Mouse (Mus musculus) limb, embryonic 13.5 days (tissue): ENCODE measurements around the gene Gal3st3. TPM values are rescaled to one million over a fixed set of nuclear protein-coding genes. Genes with fewer than 3 reads are reported as not detected.
"Not testable (repeated sequence)": the region's sequence is repeated elsewhere in the genome, so short reads cannot be mapped to it uniquely, and the experiment has no call there.

Experiments
- ATAC-seq: fragments of 200-750 bp; cut with Nextera tagmentation; 2 replicates; pipeline ENCODE4 v1.8.0; 2017; ENCODE audit warnings: low read depth, moderate number of reproducible peaks, moderate TSS enrichment; ENCODE audit not compliant: low FRiP score
- H3K27ac ChIP-seq: fragments of 300-500 bp; sonication (generic); 2 replicates; pipeline ENCODE4 v1.5.1; 2015; ENCODE audit warnings: inconsistent platforms, mild to moderate bottlenecking, moderate library complexity
- H3K27me3 ChIP-seq: fragments of 300-500 bp; sonication (generic); 2 replicates; pipeline ENCODE4 v1.6.1; 2015; ENCODE audit warnings: mild to moderate bottlenecking, inconsistent platforms
- H3K36me3 ChIP-seq: fragments of 300-500 bp; sonication (generic); 2 replicates; pipeline ENCODE4 v1.6.1; 2015; ENCODE audit warnings: inconsistent platforms, mild to moderate bottlenecking, moderate library complexity
- H3K4me1 ChIP-seq: fragments of 300-500 bp; sonication (generic); 2 replicates; pipeline ENCODE4 v1.6.1; 2015; ENCODE audit warnings: inconsistent platforms
- H3K4me2 ChIP-seq: fragments of 300-500 bp; sonication (generic); replicated peaks from 2 replicates; pipeline ENCODE4 v1.6.1; 2015; ENCODE audit warnings: inconsistent platforms, mild to moderate bottlenecking, moderate library complexity
- H3K4me3 ChIP-seq: fragments of 300-500 bp; sonication (generic); 2 replicates; pipeline ENCODE4 v1.5.1; 2015; ENCODE audit warnings: moderate library complexity, mild to moderate bottlenecking, inconsistent platforms
- H3K9ac ChIP-seq: fragments of 300-500 bp; sonication (generic); 2 replicates; pipeline ENCODE4 v1.6.1; 2015; ENCODE audit warnings: mild to moderate bottlenecking, inconsistent platforms
- H3K9me3 ChIP-seq: fragments of 300-500 bp; sonication (generic); 2 replicates; pipeline ENCODE4 v1.6.1; 2016; ENCODE audit warnings: inconsistent platforms
- WGBS: fragments of 180-500 bp; shearing (Covaris S2); methylation state at CpG from one replicate; pipeline ENCODE4 v1.1.7; 2015; 5-methylcytosine and 5-hydroxymethylcytosine counted together
- polyA plus RNA-seq: library from polyadenylated mRNA; unstranded; fragments of >200 nt; fragmentation: Nextera tagmentation; extraction: Ambion mirVana; gene quantifications from 2 replicates; pipeline ENCODE4 v1.2.1, GENCODE M21; 2015

The Gal3st3 gene
- polyA plus RNA-seq, 1 experiment from 2014 or later = 9.7 TPM

GRCm38 (mm10) chr19:5313189-5313588 lies 15.1 kb downstream of the Gal3st3 start:
- Histone ChIP-seq H3K4me1 (no peaks in the 10 kb centered on the region), H3K9ac (no peak overlapping the region), H3K9me3 (peaks cover 8% of the 10 kb centered on the region), H3K4me3 (no peak overlapping the region), H3K27ac (no peak overlapping the region), H3K4me2 (no peak overlapping the region), H3K27me3 (no peaks in the 10 kb centered on the region), H3K36me3 (no peaks in the 10 kb centered on the region)
- 89% methylated on average over 8 of the region's 8 CpGs for WGBS
- ATAC-seq = no peak

DNA sequence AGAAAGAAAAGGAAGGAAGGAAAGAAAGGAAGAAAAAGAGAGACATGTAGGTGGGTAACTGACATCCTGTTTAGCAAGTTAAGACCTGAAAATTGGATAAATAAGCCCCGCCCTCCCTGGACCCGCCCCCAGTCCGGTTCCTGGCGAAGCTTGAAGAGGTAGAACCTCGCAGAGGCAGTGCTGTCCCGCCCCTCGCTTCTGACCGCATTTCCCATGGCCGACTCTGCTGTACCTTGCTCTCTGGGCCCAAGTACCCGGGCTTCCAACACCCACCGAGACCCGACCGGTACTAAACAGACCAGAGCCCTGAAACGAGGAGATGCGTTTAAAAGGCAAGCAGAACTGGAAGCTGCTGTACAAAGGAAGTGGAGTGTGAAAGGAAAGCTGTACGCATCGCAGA lies 25.7 kb downstream of the Gal3st3 start:
- 59% methylated on average over 17 of the region's 17 CpGs for WGBS
- Histone ChIP-seq H3K9me3 (no peaks in the 10 kb centered on the region), H3K9ac (no peak overlapping the region), H3K4me3 (no peak overlapping the region), H3K4me1 (no peaks in the 10 kb centered on the region), H3K27ac (no peak overlapping the region), H3K4me2 (no peak overlapping the region), H3K36me3 (no peaks in the 10 kb centered on the region), H3K27me3 (no peaks in the 10 kb centered on the region)
- ATAC-seq = no peak

- Histone ChIP-seq H3K4me3 (no peak overlapping the region), H3K27ac (no peak overlapping the region), H3K9ac (no peak overlapping the region), H3K4me1 (no peaks in the 10 kb centered on the region), H3K36me3 (no peaks in the 10 kb centered on the region), H3K27me3 (no peaks in the 10 kb centered on the region), H3K9me3 (no peaks in the 10 kb centered on the region), H3K4me2 (no peak overlapping the region)
- no peak for ATAC-seq
- 73% methylated on average over 19 of the region's 19 CpGs for WGBS
These were observed 29.8 kb downstream of the Gal3st3 start for GRCm38 (mm10) chr19:5327970-5328369.

DNA sequence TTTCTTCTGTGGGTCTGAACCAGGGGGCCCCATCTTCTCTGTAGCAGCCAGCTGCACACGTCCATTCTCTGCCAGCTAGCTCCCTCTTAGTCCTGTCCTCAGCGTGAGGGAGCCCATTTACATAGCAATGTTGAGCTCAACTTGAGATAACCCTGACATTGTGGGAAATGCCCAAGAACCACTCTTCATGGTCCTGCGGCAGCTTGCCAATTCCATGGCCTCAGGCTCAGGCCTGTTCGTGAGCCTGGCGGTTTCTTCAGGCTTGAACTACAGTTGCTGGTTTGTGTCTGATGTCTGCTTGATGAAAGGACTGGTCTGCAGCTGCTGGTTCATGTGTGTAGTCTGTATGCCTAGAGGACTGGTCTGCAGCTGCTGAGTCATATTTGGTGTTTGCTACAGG lies 36.6 kb downstream of the Gal3st3 start:
- H3K36me3 ChIP-seq = no peaks in the 10 kb centered on the region
- H3K9ac ChIP-seq = 0 out of 2 replicates have a peak overlapping the region, but pooled peaks have one; percentile 13
- no peak overlapping the region for H3K27ac ChIP-seq
- no peaks in the 10 kb centered on the region for H3K27me3 ChIP-seq
- no peak overlapping the region for H3K4me3 ChIP-seq
- no peaks in the 10 kb centered on the region for H3K4me1 ChIP-seq
- no peaks in the 10 kb centered on the region for H3K9me3 ChIP-seq
- WGBS = 63% methylated on average over 5 of the region's 5 CpGs
- no peak for ATAC-seq
- H3K4me2 ChIP-seq = no peak overlapping the region

DNA sequence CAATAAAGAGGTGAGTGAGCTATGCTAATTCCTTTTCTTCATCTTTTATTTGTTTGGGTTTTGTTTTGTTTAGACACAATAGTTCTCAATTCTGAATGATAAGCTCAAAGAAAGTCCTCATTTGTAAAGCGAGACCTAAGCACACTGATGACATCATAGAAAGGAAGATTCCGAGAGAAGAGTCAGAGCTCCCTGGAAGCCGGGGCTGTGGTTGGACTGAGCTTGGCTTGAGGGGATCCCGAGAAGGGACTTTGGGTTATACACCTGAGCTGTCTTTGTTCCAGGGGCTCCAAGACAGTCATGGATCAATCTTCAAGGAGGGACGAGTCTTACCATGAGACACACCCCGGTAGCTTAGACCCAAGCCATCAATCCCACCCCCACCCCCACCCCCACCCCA lies 37.3 kb downstream of the Gal3st3 start, which contains the start of gene Catsper1:
TSS of gene Catsper1 (plus strand) at position 301 of the 400 bp plus-strand sequence.
- ATAC-seq = no peak
- 0 out of 2 replicates have a peak within 1 kb of the TSS, but pooled peaks have one; percentile 13 for H3K9ac ChIP-seq
- H3K27ac ChIP-seq = no peak within 1 kb of the TSS
- WGBS = 92% methylated on average over 6 of the region's 6 CpGs
- no peaks in the 10 kb centered on the region for H3K9me3 ChIP-seq
- H3K4me1 ChIP-seq = no peaks in the 10 kb centered on the region
- no peaks in the 10 kb centered on the region for H3K27me3 ChIP-seq
- no peaks in the 10 kb centered on the region for H3K36me3 ChIP-seq
- H3K4me3 ChIP-seq = no peak within 1 kb of the TSS
- H3K4me2 ChIP-seq = no peak within 1 kb of the TSS

- H3K9ac ChIP-seq = no peak overlapping the region
These were observed 39.8 kb downstream of the Gal3st3 start for GRCm38 (mm10) chr19:5337975-5338374.

GRCm38 (mm10) chr19:5341360-5341759 lies 43.2 kb downstream of the Gal3st3 start:
- H3K4me1 ChIP-seq = no peaks in the 10 kb centered on the region
- H3K27ac ChIP-seq = no peak overlapping the region
- no peaks in the 10 kb centered on the region for H3K27me3 ChIP-seq
- H3K4me2 ChIP-seq = no peak overlapping the region
- H3K36me3 ChIP-seq = no peaks in the 10 kb centered on the region
- no peak for ATAC-seq
- WGBS = 86% methylated on average over 7 of the region's 7 CpGs
- no peak overlapping the region for H3K9ac ChIP-seq
- H3K4me3 ChIP-seq = no peak overlapping the region
- H3K9me3 ChIP-seq = no peaks in the 10 kb centered on the region

More at GRCm38 (mm10) chr19:5337975-5338374, 39.8 kb downstream of the Gal3st3 start:
- Histone ChIP-seq H3K4me2 (no peak overlapping the region), H3K27ac (no peak overlapping the region), H3K4me3 (no peak overlapping the region), H3K36me3 (no peaks in the 10 kb centered on the region), H3K4me1 (no peaks in the 10 kb centered on the region), H3K9me3 (no peaks in the 10 kb centered on the region), H3K27me3 (no peaks in the 10 kb centered on the region)
- WGBS = 20% methylated on average over 5 of the region's 5 CpGs
- ATAC-seq = no peak

DNA sequence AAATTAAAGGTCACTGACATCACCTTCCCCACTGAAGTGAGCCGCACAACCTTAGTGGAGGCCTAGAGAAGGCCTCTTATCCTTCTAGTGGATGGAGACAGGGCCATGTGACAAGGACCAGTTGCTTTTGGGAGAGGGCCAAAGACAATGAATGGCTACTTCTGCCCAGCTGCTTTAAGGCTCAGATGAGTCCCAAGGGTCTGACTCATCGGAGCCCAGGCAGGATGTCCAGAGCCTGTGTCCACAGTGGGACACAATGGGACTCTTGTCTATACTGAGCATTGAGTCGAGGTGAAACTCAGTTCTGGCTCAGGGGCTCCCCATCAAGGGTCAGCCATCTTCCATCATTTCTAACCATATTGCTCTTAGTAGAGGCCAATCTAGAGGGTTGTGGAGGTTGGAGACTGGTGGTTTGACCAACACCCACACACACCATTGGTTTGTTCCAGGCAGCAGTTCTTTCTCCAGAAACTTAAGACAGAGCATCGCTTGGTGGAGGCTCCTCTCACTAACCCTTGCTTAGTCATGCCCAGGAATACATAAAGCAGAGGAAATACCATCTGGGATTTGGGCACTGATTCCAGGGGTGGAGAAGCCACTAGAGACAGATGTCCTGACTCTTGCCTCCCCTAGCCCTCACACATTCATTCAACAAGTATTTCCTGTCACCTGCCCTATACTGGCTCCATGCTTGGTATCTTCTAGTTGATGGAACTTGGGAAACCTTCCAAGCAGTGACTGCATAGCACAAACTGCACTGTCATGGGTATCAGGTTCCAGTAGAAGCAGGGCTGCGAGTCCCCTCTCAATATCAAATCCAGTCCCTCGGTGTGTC lies 47.4 kb downstream of the Gal3st3 start:
- 79% methylated on average over 6 of the region's 6 CpGs for WGBS
- ATAC-seq = peak; percentile 36; the same call in 1 of the 2 replicates
- peaks cover 21% of the 10 kb centered on the region for H3K27me3 ChIP-seq
- H3K27ac ChIP-seq = no peak overlapping the region
- H3K4me2 ChIP-seq = no peak overlapping the region
- peaks cover 9% of the 10 kb centered on the region for H3K4me1 ChIP-seq
- H3K4me3 ChIP-seq = no peak overlapping the region
- H3K36me3 ChIP-seq = no peaks in the 10 kb centered on the region
- H3K9me3 ChIP-seq = no peaks in the 10 kb centered on the region
- no peak overlapping the region for H3K9ac ChIP-seq

DNA sequence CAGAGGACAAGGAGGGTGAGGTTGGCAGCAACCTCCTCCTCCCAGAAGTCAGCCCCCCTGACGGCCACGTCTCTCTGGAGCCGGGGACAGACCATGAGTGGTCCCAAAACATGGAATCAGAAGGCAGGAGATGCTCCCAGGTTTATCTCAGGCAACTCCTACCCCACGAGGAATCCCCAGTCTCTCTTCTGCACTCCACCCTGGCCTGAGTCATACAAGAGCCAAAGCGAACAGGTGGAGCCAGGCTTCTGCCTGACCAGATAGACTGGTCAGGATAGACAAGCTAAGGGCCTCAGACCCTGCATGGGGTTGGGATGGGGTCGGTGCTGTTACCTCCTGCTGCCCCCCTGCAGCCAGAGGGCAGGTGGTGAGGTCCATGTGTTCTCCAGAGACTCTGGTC lies 49.9 kb downstream of the Gal3st3 start:
- Histone ChIP-seq H3K36me3 (no peaks in the 10 kb centered on the region), H3K4me3 (no peak overlapping the region), H3K4me2 (no peak overlapping the region), H3K9me3 (no peaks in the 10 kb centered on the region), H3K4me1 (peaks cover 9% of the 10 kb centered on the region), H3K27ac (no peak overlapping the region), H3K27me3 (peaks cover 21% of the 10 kb centered on the region), H3K9ac (no peak overlapping the region)
- ATAC-seq = no peak
- WGBS = 85% methylated on average over 6 of the region's 6 CpGs

- Histone ChIP-seq H3K9ac (peak overlapping the region; percentile 65), H3K4me1 (peaks cover 9% of the 10 kb centered on the region)
- 4% methylated on average over 34 of the region's 34 CpGs for WGBS
These were observed 50.7 kb downstream of the Gal3st3 start for GRCm38 (mm10) chr19:5348526-5349501.

GRCm38 (mm10) chr19:5349502-5349873 lies 51.4 kb downstream of the Gal3st3 start, which contains the start of gene Cst6:
Gene Cst6, minus strand, starts transcription at chr19:5349574.
- H3K27ac ChIP-seq, ATAC-seq, H3K4me1 ChIP-seq, H3K36me3 ChIP-seq, H3K9me3 ChIP-seq: not testable (repeated sequence)
- H3K27me3 ChIP-seq = peaks cover 21% of the 10 kb centered on the region
- peak within 1 kb of the TSS; percentile 73 for H3K4me2 ChIP-seq
- peak within 1 kb of the TSS; percentile 40 for H3K4me3 ChIP-seq
- 63% methylated on average over 6 of the region's 6 CpGs for WGBS
- H3K9ac ChIP-seq = peak within 1 kb of the TSS; percentile 65

More at GRCm38 (mm10) chr19:5348526-5349501, 50.7 kb downstream of the Gal3st3 start:
- no peak for ATAC-seq
- no peaks in the 10 kb centered on the region for H3K9me3 ChIP-seq
- H3K4me2 ChIP-seq = peak overlapping the region; percentile 73
- H3K27me3 ChIP-seq = peaks cover 21% of the 10 kb centered on the region
- no peaks in the 10 kb centered on the region for H3K36me3 ChIP-seq
- no peak overlapping the region for H3K27ac ChIP-seq
- peak overlapping the region; percentile 40 for H3K4me3 ChIP-seq

- H3K4me3 ChIP-seq = no peak overlapping the region
- no peak overlapping the region for H3K27ac ChIP-seq
- 90% methylated on average over 2 of the region's 2 CpGs for WGBS
- ATAC-seq = no peak
- no peaks in the 10 kb centered on the region for H3K36me3 ChIP-seq
- no peak overlapping the region for H3K9ac ChIP-seq
- H3K9me3 ChIP-seq = no peaks in the 10 kb centered on the region
- peaks cover 13% of the 10 kb centered on the region for H3K27me3 ChIP-seq
- H3K4me1 ChIP-seq = peaks cover 6% of the 10 kb centered on the region
- no peak overlapping the region for H3K4me2 ChIP-seq
These were observed 55.5 kb downstream of the Gal3st3 start for GRCm38 (mm10) chr19:5353609-5354008.
